Mouse (Mus musculus): ENCODE results near the gene Lpxn.

Lpxn gene

DNA sequence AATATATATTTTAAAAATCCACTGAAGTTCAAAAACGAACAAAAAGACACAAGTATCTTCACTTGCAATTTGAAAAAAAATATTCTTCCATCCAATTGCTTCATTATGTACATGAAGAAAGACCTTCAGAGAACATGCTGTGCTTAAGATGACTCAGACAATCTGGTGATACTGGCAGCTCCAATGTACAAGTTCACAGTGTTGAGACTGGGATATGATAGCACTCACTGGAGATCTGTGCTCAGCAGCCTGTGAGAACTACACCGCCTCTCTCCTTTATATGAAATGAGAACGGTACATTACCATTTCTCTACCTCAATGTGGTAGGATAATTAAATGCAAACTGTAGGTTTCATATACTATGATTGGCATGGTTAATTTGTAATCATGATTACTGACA, 6.8 kb downstream of the Lpxn start:
- DNase-seq (ENCODE audit: extremely low read depth, low read depth, low spot score): peak; percentile 50

DNA sequence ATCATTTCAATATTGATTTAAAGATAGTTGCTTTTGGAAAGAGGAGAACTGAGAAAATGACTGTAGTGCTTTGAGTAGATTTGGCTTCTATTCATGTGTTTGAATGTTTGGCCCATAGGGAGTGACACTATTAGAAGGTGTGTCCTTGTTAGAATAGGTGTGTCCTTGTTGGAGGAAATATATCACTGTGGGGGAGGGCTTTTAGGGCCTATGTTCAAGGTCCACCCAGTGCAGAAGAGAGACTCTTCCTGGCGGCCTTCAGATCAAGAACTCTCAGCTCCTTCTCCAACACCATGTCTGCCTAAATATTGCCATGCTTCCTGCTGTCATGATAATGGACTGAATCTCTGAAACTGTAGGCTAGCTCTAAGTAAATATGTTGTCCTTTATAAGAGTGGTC, 8.2 kb downstream of the Lpxn start:
- DNase-seq (ENCODE audit: extremely low read depth, low read depth, low spot score): no peak

DNA sequence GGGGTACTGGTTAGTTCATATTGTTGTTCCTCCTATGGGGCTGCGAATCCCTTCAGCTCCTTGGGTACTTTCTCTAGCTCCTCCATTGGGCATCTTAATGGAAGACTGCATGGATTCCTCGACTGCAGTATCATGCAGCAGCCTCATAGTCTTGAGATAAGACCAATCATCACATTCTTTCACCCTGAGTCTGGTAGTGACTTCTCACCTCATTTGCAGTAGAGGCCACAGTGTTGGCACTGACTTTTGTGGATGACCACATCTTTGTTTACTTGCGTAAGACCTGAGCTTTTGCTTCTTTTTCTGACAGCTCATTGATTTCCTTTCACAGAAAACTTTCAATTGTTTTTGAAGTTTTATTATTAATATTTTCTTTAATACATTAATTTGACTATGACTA, 9.7 kb downstream of the Lpxn start:
- no peak for DNase-seq (ENCODE audit: extremely low read depth, low read depth, low spot score)

DNA sequence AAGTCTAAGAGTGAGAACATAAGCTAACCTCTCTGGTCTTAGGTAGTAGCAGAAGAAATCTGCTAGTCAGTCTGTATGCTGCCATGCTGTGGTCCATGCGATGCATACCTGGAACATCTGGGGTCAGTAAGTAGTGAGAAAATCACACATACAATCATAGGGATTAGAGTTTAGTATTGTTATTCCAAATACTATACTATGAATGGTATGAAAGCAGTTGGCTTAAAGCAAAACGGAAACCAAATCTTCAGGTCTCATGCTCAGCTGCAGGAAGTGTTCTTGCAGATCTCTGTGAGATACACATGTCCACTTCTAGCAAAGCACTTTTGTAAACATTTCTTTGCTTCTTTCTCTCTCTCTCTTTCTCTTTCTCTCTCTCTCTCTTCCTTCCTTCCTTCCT, 10.2 kb downstream of the Lpxn start:
- DNase-seq (ENCODE audit: extremely low read depth, low read depth, low spot score): no peak

DNA sequence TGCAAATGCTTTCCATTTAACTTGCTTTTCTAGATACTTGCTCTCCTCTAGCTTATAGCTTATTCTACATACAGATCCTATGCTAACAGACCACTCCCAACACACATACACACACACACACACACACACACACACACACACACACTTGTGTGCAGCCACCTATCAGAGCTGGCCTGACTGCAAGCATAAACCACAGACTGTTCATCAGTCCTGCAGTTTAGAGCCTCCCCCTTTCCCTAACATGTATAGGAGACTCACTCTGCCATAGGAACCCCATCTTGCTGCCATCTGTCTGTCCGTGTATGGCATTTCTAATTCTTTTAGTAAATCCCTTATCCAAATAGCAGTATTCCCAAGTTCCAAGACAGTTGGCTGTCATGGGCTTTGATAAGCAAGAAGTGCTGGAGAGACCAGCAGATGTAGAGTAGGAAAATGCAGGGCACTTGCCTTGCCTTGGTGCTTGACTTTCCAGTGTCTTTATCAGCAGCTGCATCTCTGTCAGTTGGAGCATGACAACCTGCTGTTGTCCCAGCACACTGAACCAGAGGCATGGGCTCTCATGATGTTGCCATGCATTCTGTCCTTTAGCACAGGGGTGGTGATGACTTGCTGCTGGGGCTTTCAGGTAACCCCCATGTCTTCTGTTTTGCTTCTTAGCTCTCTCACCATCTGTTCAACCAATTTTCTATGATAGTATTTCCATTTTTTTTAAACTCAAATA, 16.8 kb downstream of the Lpxn start:
- DNase-seq (ENCODE audit: extremely low read depth, low read depth, low spot score): no peak

DNA sequence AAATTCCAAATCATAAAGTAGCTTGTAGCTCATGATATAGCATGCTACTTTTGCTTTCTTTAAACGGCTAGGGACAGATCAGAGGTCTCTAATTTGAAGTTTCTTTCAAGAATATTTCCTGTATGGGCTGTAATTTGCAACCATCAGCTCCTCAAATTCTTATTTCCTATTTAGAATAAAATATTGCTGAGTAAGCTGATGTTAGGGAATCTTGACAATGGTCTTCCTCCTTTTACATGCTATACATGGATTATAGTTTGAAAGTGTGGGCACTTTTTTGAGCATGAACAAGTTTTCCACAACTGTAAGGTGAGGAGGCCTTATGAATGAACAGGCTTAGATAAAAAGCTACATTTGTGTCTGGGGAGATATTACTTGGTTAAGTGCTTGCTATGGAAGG, 17.9 kb downstream of the Lpxn start:
- DNase-seq (ENCODE audit: extremely low read depth, low read depth, low spot score): no peak

DNA sequence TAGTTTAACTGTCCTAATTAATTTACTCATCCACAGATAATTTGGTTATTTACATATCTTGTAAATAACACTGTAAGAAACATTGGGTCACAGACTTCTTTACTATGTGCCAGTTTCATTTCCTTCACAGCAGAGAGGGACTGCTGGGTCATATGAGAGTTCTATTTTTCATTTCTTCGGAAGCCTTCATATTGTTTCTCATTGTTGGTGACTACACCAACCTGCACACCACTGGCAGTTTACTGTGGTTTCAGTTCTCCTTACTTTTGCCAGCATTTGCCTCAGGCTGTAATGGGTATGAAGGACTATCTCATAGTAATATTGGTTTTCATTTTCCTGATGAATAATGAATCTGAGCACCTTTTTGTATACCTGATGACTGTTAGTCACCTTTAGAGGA, 22.5 kb downstream of the Lpxn start:
- no peak for DNase-seq (ENCODE audit: extremely low read depth, low read depth, low spot score)

DNA sequence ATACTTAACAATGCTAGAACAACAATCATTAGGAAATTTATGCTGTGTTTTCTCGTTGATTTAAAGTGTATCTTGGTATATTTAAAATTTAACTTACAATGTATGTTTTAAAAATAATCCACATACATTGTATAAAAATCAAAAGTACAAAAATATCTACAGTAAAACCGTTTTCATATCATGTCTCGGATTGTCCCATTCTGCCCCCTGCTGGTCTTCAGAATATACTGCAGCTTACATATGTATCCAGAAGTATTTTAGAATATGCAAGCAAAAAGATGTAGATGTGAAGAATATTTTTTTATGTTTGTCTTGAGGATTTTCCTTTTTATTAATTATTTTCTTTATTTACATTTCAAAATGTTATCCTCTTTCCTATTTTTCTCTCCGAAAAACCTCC, 24.4 kb downstream of the Lpxn start:
- DNase-seq (ENCODE audit: extremely low read depth, low read depth, low spot score): no peak

DNA sequence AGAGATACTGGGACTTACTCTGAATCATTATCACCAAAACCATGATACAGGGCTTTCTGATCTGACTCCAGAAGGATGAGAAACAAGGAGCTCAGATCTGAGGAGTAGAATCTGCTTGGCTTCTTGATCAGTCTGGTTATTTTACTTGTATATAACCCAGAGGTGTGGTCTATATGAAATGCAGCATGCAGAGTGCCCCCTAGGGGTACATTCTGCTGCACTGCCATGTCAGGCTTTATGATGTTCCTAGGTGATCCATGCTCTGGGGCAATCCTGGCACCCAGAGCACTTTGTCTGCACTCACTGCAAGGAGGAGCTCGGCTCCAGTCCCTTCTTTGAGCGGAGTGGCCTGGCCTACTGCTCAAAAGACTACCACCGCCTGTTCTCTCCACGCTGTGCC, 28.6 kb downstream of the Lpxn start:
- DNase-seq (ENCODE audit: extremely low read depth, low read depth, low spot score): no peak

DNA sequence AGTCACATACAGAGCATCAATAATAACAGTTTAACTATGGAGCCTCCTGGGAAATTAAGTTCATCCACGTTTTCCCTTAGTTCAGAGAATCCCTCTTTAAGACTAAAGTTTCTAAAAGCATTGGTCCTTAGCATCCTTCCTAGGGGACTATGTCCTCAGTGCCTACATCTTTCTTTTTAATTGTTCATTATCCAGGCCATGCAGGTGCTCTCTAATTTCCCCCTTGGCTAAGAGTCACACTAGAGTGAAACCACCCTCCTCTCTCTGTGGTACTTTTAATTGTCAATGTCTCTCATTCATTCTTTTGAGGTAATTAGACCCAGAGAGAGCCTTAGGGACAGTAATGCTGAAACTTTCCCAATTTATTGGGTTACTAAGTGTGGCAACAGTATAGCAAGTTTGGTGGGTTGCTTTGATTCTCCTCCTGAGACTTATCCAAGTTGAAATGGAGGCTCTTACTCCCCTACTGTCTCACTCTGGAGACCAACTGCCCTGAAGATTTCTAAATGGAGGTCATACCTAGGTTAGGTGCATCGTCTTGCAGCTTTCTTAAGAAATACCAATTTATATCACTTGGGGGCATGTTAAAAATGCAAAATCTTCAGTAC, 34.9 kb downstream of the Lpxn start:
- DNase-seq (ENCODE audit: extremely low read depth, low read depth, low spot score): no peak

DNA sequence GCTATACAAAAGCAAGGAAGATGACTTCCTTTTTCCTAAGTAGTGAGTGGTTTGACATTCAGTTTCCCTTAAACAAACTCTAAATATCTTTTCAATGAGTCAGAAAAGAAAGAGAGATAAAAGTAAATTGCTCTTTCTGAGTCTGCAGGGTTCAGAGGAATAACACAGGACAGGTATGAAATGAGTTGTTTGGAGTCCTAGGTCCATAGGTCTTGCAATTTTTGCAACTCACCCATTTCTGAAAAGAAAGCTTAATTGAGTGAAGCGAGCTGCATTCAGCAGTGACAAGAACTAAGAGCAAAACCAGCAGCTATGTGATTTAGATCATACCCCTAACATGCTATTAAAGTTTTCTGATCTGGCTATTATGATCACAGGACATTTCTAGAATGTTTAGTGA, 35.6 kb downstream of the Lpxn start:
- no peak for DNase-seq (ENCODE audit: extremely low read depth, low read depth, low spot score)

DNA sequence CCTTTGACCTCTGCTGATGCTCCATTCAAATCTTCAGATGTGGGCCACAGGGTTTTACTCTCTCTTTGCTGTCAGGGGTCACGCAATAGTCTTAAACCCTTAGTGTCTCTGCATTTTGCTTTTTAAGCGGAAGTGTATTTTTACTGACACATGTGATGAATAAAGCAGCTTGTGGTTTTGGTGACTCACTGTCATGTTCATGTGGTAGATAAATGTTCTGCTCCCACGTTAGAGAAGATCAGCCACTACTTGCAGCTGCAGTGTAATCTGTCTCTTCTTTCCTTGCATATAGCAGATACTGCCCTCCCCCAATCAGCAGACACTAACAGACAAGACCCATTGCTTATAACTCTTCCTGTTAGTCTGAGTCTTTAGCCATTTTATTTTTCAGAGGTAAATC, 37.6 kb downstream of the Lpxn start:
- DNase-seq (ENCODE audit: extremely low read depth, low read depth, low spot score): no peak

DNA sequence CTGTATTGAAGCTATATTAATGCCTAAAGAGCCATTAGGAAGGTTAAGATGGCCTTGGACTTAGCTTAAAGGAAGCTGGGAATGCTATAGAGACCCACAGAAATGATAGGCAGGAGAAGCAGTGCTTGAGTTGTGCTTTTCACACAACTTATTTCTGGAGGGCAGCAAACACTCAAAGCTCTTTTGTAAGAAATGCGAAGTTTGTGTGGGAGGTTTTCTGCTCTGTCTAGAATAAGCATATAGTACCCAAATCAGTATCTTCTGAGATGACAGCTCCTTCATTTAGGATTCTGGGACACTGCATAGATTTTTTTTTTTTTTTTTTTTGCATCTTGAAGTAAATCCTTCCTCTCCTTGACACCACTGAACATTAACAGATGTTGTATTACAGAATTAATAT, 42.5 kb downstream of the Lpxn start:
- no peak for DNase-seq (ENCODE audit: extremely low read depth, low read depth, low spot score)

DNA sequence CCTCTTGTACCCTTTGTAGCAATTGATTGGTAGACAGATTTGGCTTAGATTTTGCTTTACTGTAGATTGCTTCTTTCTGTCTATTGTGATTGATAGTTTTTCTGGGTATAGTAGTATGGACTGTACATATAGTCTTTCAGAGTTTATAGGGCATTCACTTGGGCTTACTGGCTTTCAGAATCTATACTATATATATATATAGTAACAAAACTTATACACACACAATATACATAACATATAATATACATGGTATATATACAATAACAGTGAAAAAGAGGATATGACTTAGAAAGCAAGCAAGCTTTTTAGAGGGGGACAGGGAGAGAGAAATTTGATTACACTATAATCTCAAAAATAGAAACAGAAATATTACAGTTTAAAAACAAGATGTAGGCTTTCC, 50.4 kb downstream of the Lpxn start, which contains the start of gene Gm5244:
Gene Gm5244, plus strand, starts transcription at position 301 of the 400 bp plus-strand sequence.
- DNase-seq (ENCODE audit: extremely low read depth, low read depth, low spot score): no peak

DNA sequence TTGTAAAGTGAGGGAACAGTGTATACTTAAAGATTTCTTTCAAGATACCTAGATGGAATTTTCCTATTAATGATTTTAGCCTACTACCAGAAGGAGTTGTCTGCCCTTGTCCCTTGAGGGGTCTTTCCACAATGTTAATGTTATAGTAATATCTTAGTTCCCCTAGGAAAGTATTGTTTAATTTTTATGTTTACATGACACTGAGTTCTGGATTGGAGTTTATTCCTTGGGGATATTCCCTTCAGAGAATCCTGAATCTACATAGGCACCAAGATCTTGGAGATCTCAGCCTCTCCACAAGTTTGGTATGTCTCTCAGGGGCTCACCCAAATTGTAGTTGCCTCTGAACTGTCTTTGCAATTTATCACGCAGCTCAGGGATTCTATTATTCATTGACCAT, 61.0 kb downstream of the Lpxn start, which contains the start of gene Olfr1444:
Gene Olfr1444, plus strand, starts transcription at position 301 of the 400 bp plus-strand sequence.
- DNase-seq (ENCODE audit: extremely low read depth, low read depth, low spot score): no peak
